Mouse (Mus musculus) NIH3T3 (cell line): ENCODE results near the gene Itga10.
"Not testable (repeated sequence)": the region's sequence is repeated elsewhere in the genome, so short reads cannot be mapped to it uniquely, and the experiment has no call there.

ENCODE experiments used
- DNase-seq: peaks from one replicate; pipeline ENCODE4 v3.0.0-alpha.2; 2012; ENCODE audit warnings: low read depth

Gene Itga10

DNA sequence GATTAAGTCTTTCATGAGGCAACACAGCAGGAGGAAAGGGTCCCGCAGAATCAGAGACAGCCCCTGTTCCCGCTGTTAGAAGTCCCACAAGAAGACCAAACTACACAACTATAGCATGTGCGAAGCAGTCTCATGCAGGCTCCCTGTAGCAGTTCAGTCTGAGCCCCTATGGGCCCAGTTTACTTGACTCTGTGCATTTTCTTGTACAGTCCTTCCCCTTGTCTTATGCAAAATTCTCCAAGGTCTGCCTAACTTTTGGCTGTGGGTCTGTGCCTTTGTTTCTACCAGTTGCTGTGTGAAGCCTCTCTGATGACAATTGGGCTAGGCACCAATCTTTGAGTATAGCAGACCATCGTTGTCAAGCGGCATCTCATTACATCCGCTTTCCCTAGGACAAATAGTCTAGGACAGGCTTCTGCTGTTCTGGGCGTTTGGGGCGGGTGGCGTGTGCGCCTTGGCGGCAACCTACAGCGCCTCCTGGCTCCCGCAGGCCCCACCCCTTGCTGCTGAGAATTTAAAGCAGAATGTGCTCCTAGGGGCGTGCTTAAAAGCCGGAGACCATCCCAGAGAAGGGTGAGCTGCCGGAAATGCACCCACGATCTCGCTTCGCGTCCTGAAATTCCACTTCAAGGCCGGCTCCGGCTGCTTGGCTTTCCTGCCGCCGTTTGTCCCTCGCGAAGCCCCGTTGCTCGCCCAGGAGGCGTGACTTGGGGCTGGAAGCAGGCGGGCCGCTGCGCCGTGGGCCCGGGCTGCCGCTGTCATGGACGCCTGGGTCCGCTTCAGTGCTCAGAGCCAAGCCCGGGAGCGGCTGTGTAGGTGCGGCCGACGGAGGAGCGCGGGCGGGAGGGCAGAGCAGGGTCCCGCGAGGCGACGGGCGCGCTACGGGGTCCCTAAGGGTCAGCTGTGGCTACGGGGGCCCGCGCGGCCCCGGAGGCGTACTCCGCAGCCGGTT, 10.2 kb upstream of the Itga10 start, which contains the start of the genes Pex11b and Gm42957:
Pex11b (plus strand) TSS at position 449 of the 952 bp plus-strand sequence.
Gm42957 (plus strand) TSS at position 547 of the 952 bp plus-strand sequence.
- DNase-seq = peak; percentile 89

- no peak for DNase-seq
Observed at GRCm38 (mm10) chr3:96635906-96636305, 9.5 kb upstream of the Itga10 start.

DNA sequence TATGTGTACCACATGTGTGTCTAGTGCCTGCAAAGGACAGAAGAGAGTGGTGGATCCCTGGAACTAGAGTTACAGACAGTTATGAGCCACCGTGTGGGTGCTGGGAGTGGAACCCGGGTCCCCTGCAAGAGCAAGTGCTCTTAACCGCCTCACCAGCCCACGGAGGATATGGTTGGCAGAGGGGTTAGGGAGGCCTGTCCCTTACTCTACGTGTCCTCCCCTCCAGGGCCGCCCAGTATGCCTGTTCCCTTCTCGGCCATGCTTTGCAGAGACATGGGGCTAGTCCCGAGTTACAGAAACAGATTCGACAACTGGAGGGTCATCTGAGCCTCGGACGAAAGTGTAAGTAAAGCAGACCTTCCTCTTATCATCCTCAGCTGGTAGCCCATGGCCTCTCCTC, 8.9 kb upstream of the Itga10 start:
- DNase-seq = no peak

- peak; percentile 79 for DNase-seq
Observed at GRCm38 (mm10) chr3:96639219-96639618, 6.2 kb upstream of the Itga10 start.

DNA sequence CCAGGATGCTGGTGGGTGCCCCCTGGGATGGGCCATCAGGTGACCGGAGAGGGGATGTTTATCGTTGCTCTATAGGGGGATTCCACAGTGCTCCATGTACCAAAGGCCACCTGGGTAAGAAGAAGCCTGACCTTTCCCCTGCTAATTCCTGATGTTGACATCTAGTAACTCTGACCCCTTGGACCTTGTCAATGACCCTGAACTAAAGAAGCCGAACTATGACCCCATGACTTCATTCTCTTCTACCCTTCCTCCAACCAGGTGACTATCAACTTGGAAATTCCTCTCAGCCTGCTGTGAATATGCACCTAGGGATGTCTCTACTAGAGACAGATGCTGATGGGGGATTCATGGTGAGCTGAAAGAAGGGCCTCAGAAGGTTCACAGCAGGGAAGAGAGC, 2.0 kb downstream of the Itga10 start:
- DNase-seq = no peak

DNA sequence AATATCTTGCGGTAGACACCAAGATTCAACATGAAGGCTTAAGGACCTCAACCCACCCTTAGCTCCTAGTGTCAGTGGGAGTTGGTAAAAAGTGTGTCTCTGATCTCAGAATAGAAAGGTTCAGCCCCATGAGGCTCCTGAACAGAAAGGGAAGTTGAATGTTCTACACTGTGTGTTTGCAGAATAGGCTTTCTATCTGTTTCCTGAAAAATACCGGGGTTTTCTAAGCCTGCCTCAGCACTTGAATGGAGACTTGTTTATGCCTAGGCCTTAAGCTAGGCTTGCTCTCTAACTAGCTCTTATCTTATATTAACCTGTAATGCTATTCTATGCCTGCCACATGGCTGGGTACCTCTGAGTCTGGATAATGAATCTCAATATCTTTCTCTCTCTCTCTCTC, 15.5 kb downstream of the Itga10 start:
- DNase-seq = no peak

DNA sequence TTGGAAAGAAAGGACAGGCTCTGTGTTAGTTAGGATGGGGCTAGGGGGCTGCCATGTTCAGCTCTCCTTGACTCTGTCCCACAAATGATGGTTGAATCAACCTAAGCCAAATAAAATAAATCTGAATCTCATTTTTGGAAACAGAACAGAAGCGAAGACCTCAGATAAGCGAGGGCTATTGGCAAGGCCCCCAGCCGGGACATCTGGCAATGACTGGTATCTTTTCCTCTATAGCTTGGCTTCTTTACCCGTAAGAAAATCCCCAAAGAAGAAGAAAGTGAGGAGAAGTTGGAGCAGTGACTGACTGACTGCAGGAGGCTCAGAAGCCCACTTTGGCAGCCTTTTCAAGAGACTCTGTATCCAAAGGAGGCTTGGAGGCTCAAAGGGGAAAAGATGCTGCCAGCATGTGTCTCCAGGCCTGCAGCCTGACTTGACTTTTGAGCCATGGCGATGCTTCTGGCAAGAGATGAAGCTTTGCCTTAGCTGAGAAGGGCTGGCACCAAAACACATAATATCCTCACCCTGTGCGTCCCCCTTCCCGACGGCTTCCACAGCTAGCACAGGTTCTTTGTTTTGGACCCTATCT, 17.4 kb downstream of the Itga10 start:
- peak; percentile 58 for DNase-seq

DNA sequence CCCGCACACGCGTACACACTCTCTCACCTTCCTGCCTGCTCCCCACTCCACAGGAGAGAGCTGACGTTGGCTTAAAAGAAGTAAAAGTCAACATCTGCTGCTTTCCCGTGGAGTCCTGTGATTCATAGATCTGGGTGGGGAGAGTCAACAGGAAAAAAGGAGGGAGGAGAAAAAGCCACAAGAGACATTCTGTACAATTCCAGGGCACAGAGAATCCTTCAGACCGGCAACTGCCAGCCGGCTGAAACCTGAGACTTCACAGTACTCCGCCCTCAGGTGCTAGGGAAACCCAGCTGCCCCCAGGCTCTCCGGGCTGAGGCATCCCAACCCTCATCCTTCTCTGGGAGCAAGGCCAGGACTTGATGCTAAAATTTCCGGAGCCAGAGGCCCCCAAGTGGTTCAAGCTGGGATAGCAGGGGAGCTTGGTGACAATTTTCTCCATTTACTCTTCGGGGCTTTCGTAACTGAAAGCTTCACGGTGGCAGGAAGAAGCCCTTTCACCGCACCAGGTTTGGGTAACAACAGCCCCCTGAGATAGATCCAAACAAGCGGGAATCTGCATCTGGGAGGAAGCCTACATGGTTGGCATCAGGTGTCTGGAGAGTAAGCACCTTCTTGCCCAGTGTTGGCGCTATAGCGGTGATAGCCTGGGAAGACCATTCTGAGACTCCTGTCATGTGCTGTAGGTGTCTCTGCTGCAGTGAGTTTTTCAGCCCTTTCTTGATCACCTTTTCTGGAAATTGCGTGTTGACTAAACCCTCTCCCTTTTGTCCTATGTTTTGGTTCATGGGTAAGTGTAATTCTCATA, 18.3 kb downstream of the Itga10 start:
- peak; percentile 95 for DNase-seq

DNA sequence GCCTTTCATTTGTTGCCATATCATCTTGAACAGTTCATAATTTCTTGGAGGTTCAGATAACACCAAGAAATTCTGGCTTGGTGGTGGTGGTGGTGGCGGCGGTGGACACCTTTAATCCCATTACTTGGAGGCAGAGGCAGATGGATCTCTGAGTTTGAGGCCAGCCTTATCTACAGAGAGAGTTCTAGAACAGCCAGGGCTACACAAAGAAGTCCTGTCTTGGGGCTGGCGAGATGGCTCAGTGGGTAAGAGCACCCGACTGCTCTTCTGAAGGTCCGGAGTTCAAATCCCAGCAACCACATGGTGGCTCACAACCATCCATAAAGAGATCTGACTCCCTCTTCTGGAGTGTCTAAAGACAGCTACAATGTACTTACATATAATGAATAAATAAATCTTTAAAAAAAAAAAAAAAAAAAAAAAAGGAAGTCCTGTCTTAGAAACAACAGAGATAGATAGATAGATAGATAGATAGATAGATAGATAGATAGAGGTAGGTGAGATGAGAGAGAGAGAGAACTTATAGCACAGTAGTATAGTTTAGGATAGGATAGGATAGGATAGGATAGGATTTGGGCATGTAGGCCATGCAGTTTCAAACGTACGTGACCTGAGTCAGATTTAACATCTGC, 20.5 kb downstream of the Itga10 start:
- DNase-seq = not testable (repeated sequence)

- DNase-seq = no peak
Observed at GRCm38 (mm10) chr3:96666916-96667315, 21.5 kb downstream of the Itga10 start.

GRCm38 (mm10) chr3:96667316-96667715, 21.9 kb downstream of the Itga10 start:
- DNase-seq = peak; percentile 66

GRCm38 (mm10) chr3:96668424-96669067, 23.2 kb downstream of the Itga10 start:
- DNase-seq = peak; percentile 38

DNA sequence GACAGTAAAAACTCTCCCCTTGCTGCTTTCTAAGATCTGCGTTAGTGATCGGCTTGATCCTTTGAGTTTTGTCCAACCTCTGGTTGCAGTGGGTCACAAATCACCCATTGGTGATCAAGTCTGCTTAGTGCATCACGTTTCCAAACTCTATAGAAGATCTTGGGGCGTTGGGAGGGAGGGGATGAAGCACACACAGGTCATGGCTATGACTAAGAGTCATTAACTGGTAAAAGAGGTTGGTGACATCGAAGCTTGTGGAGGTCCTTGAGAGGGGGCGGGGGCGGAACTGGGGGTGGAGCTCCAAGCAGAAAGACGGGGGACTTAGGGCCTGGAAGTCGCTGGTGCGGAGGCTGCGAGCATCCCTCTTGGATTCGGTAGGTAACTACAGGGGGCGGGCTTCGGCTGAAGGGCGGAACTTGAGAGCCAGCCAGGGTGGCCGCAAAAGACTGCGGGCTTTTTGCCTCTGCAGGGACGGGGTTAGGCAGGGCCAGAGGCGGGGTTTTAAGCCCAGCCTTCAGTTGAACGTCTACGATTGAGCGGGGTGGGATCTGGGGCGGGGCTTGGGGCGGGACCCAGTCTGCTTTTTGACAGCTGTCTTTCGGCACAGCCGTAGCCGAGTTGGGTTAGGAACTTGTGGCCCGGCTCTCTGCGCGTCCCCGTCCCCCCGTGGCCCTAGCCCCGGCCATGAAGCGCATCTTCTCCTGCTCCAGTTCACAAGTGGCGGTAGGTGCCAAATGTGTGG, 24.5 kb downstream of the Itga10 start, which contains the start of gene Ankrd35:
Ankrd35 (plus strand) TSS at position 405 of the 742 bp plus-strand sequence.
- DNase-seq = peak; percentile 40

- no peak for DNase-seq
Observed at GRCm38 (mm10) chr3:96671519-96671918, 26.1 kb downstream of the Itga10 start.

DNA sequence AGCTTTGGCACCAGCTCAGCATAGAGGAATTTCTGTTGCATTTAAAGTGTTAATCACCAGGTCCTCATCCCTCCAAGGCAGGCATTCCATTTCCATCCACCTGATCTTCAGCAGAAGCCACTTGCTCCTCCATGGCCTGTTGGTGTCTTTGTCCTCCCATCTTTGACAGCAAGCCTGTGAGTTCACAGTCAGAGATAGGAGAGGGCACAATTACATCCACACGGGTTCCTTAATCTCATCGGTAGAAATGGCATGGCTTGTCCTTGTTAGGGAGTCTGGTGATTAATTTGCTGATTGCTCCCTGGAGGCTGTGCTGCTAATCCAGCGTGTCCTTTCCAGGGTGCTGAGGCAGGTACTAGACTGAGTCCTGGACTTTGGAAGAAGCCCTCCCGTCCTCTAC, 28.1 kb downstream of the Itga10 start:
- DNase-seq = no peak

DNA sequence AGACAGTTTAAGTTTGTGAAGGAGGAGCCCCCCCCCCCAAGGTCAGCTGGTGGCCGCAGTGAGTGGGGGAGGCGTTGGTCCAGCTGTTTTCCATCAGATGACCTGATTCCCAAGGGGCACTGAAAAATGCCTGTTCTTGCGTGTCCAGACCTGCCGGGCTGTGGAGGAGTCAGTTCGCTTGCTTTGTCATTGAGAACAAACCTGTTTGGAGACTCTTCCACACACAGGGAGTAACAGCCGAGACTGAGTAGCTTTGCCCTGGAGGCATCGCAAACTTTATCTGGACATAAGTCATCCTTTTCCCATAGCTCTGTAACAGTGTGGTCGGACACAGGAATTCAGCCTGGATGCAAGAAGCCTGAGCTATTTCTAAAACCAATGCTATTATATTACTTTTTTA, 29.1 kb downstream of the Itga10 start:
- DNase-seq = peak; percentile 72

GRCm38 (mm10) chr3:96675171-96675570, 29.8 kb downstream of the Itga10 start:
- no peak for DNase-seq

DNA sequence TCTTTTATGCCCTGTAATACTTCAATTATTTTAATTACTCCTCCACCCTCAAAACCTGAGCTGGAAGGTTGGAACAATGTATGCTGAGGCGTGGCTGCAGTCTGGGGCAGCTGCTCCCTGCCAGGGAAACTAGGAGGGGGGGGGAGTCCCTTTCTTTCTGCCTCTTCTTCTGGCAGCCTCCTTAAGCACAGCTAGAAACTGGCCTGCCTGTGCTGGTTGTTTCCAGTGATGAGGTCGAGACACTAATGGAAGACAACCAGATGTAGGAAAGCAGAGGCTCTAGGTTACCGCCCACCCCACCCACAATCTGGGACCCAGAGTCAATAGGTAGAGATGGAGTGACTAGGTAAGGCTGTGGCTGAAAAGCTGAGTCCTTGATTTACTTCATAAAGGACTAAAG, 30.3 kb downstream of the Itga10 start:
- peak; percentile 30 for DNase-seq

- no peak for DNase-seq
Observed at GRCm38 (mm10) chr3:96678456-96678855, 33.1 kb downstream of the Itga10 start.

DNA sequence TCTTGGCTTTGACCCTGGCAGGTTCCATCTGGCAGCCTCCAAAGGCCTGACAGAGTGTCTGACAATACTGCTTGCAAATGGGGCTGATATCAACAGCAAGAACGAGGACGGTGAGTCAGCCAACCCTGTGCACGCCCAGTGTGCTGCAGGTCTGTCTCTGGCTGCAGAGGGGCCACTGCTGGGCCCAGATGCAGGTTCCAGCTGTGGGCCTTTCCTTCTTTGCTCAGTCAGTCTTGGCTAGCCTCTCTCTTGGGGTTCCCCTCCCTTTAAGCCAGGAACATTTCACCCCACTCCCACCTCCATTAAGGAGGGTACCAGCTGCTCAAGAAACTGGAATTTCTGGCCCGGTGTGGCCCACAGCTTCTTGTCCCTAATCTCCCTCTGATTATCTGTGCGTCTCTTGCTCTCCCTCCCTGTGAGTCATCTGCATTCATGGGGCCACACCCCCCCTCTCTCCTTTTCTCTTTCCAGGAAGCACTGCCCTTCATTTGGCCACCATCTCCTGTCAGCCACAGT, 33.8 kb downstream of the Itga10 start:
- peak; percentile 65 for DNase-seq
